Mouse (Mus musculus) CH12.LX (cell line): ENCODE measurements at regions not wholly inside any gene's neighbourhood (a gene's known extent, or its start where the extent isn't known, plus 50 kb on each side); places are given as distances from the start of the nearest gene placed in this dataset.

ENCODE experiments used
- DNase-seq: peaks from one replicate; pipeline ENCODE4 v3.0.0-alpha.2; 2013; ENCODE audit errors: extremely low read depth
- H3K27ac ChIP-seq: 2 replicates; pipeline ENCODE4 v1.5.1; 2012; ENCODE audit warnings: low read depth, mild to moderate bottlenecking, control low read depth, moderate library complexity; ENCODE audit not compliant: insufficient read depth
- H3K27me3 ChIP-seq: replicated peaks from 2 replicates; pipeline ENCODE3; 2012; ENCODE audit warnings: inconsistent platforms
- H3K36me3 ChIP-seq, 2 experiments: replicated peaks in 1 of 2; 2 replicates each; pipeline versions ENCODE3 to v1.6.1; 2012; ENCODE audit warnings: inconsistent platforms in 1 of 2, low read length in 1 of 2, mild to moderate bottlenecking in 1 of 2, mixed read lengths in 1 of 2, moderate library complexity in 1 of 2; ENCODE audit not compliant: control insufficient read depth in 1 of 2, insufficient read depth in 1 of 2
- H3K4me1 ChIP-seq, 2 experiments: 2 replicates each; pipeline ENCODE4 v1.6.1; 2012; ENCODE audit warnings: inconsistent platforms in 1 of 2, moderate library complexity in 1 of 2; ENCODE audit not compliant: insufficient read depth in 2 of 2, control insufficient read depth in 1 of 2
- H3K4me2 ChIP-seq: 2 replicates; pipeline ENCODE4 v1.6.1; 2012; ENCODE audit warnings: low read depth, mild to moderate bottlenecking, control low read depth; ENCODE audit not compliant: poor library complexity, insufficient read depth, severe bottlenecking
- H3K4me3 ChIP-seq, 3 experiments: fragments of 150-350 bp in 1 of 3; sonication (generic) in 1 of 3; replicated peaks in 1 of 3; 2 replicates each; pipeline versions ENCODE3 to v1.5.1; 2011 to 2012; ENCODE audit warnings: low read depth in 2 of 3, low read length in 2 of 3, mild to moderate bottlenecking in 2 of 3, moderate library complexity in 2 of 3, control low read depth in 1 of 3, improper control_type of control experiment in 1 of 3, inconsistent platforms in 1 of 3, mixed read lengths in 1 of 3; ENCODE audit not compliant: poor library complexity in 1 of 3
- H3K79me2 ChIP-seq: replicated peaks from 2 replicates; pipeline ENCODE4 v1.6.1; 2012; ENCODE audit warnings: mild to moderate bottlenecking, moderate library complexity; ENCODE audit not compliant: control insufficient read depth, poor library complexity, insufficient read depth, severe bottlenecking; ENCODE audit errors: extremely low read depth
- H3K9ac ChIP-seq: 2 replicates; pipeline ENCODE4 v1.6.1; 2012; ENCODE audit warnings: low read depth, mild to moderate bottlenecking, control low read depth, moderate library complexity; ENCODE audit not compliant: insufficient read depth
- H3K9me3 ChIP-seq: replicated peaks from 2 replicates; pipeline ENCODE3; 2012; ENCODE audit warnings: low read length, inconsistent platforms, mixed read lengths
- CHD1 ChIP-seq: IDR thresholded peaks from 2 replicates; pipeline ENCODE4 v1.6.1; 2012; ENCODE audit warnings: low read depth, low read length, improper control_type of control experiment, inconsistent platforms
- CHD2 ChIP-seq: IDR thresholded peaks from 2 replicates; pipeline ENCODE4 v1.6.1; 2011; ENCODE audit warnings: low read length, improper control_type of control experiment
- CTCF ChIP-seq, 2 experiments: IDR thresholded peaks in 1 of 2; conservative IDR thresholded peaks in 1 of 2; 2 replicates each; pipeline ENCODE4 v1.5.1; 2011 to 2012; ENCODE audit warnings: low read depth in 2 of 2, low read length in 2 of 2, improper control_type of control experiment in 1 of 2, inconsistent platforms in 1 of 2, mild to moderate bottlenecking in 1 of 2, moderate library complexity in 1 of 2
- EP300 ChIP-seq: IDR thresholded peaks from 2 replicates; pipeline ENCODE4 v1.6.1; 2011; ENCODE audit warnings: low read length, improper control_type of control experiment
- HCFC1 ChIP-seq: IDR thresholded peaks from 2 replicates; pipeline ENCODE4 v1.6.1; 2012; ENCODE audit warnings: low read depth, mild to moderate bottlenecking, inconsistent platforms, low read length, improper control_type of control experiment
- JUN ChIP-seq: IDR thresholded peaks from 2 replicates; pipeline ENCODE4 v1.6.1; 2011; ENCODE audit warnings: low read depth, mild to moderate bottlenecking, low read length, improper control_type of control experiment, moderate library complexity; ENCODE audit not compliant: insufficient read depth
- JUND ChIP-seq: conservative IDR thresholded peaks from 2 replicates; pipeline ENCODE4 v1.6.1; 2011; ENCODE audit warnings: low read depth, low read length, improper control_type of control experiment
- KAT2A ChIP-seq: IDR thresholded peaks from 2 replicates; pipeline ENCODE4 v1.6.1; 2012; ENCODE audit warnings: low read length, improper control_type of control experiment, inconsistent platforms; ENCODE audit not compliant: insufficient replicate concordance
- MAFK ChIP-seq: IDR thresholded peaks from 2 replicates; pipeline ENCODE4 v1.6.1; 2011; ENCODE audit warnings: low read length, improper control_type of control experiment; ENCODE audit not compliant: insufficient replicate concordance
- MAX ChIP-seq: IDR thresholded peaks from 2 replicates; pipeline ENCODE4 v1.6.1; 2011; ENCODE audit warnings: low read length, improper control_type of control experiment
- MAZ ChIP-seq: IDR thresholded peaks from 2 replicates; pipeline ENCODE4 v1.6.1; 2012; ENCODE audit warnings: low read depth, mild to moderate bottlenecking, inconsistent platforms, low read length, improper control_type of control experiment, moderate library complexity
- MEF2A ChIP-seq: IDR thresholded peaks from 2 replicates; pipeline ENCODE4 v1.6.1; 2014; ENCODE audit warnings: low read depth, mild to moderate bottlenecking, inconsistent platforms, low read length, improper control_type of control experiment, borderline replicate concordance
- MYC ChIP-seq: IDR thresholded peaks from 2 replicates; pipeline ENCODE4 v1.6.1; 2011; ENCODE audit warnings: low read depth, mild to moderate bottlenecking, improper control_type of control experiment, low read length
- NELFE ChIP-seq: IDR thresholded peaks from 2 replicates; pipeline ENCODE4 v1.6.1; 2011; ENCODE audit warnings: low read depth, low read length, improper control_type of control experiment
- NRF1 ChIP-seq: IDR thresholded peaks from 2 replicates; pipeline ENCODE4 v1.6.1; 2014; ENCODE audit warnings: low read depth, mild to moderate bottlenecking, inconsistent platforms, low read length, improper control_type of control experiment, moderate library complexity
- PAX5 ChIP-seq: IDR thresholded peaks from 2 replicates; pipeline ENCODE4 v1.6.1; 2012; ENCODE audit warnings: low read length, inconsistent platforms, mixed read lengths
- POLR2A ChIP-seq: IDR thresholded peaks from 2 replicates; pipeline ENCODE4 v1.6.1; 2011; ENCODE audit warnings: low read depth, mild to moderate bottlenecking, improper control_type of control experiment, low read length
- RAD21 ChIP-seq: IDR thresholded peaks from 2 replicates; pipeline ENCODE4 v1.6.1; 2011; ENCODE audit warnings: low read depth, mild to moderate bottlenecking, low read length, improper control_type of control experiment, moderate library complexity
- RCOR1 ChIP-seq: conservative IDR thresholded peaks from 2 replicates; pipeline ENCODE4 v1.6.1; 2012; ENCODE audit warnings: low read depth, mild to moderate bottlenecking, inconsistent platforms, low read length, improper control_type of control experiment
- TBP ChIP-seq: conservative IDR thresholded peaks from 2 replicates; pipeline ENCODE4 v1.6.1; 2011; ENCODE audit warnings: low read depth, low read length, improper control_type of control experiment
- USF1 ChIP-seq: IDR thresholded peaks from 2 replicates; pipeline ENCODE4 v1.6.1; 2014; ENCODE audit warnings: low read depth, mild to moderate bottlenecking, inconsistent platforms, low read length, improper control_type of control experiment
- ZC3H11A ChIP-seq: IDR thresholded peaks from 2 replicates; pipeline ENCODE4 v1.6.1; 2012; ENCODE audit warnings: low read depth, mild to moderate bottlenecking, inconsistent platforms, low read length, improper control_type of control experiment
- ZNF384 ChIP-seq: IDR thresholded peaks from 2 replicates; pipeline ENCODE4 v1.6.1; 2012; ENCODE audit warnings: low read depth, low read length, improper control_type of control experiment, inconsistent platforms
- dilution Hi-C: fragments of 300-500 bp; cut with MboI; formaldehyde crosslinking; loops from 2 replicates; pipeline ENCODE4 v1.14.3; 2020; ENCODE audit warnings: low sequenced_read_pairs; ENCODE audit not compliant: extremely low pct_unique_long_range_greater_than_20kb, extremely low pct_ligation_motif_present
- in situ Hi-C: fragments of 300-500 bp; cut with MboI; formaldehyde crosslinking; loops from 3 replicates; pipeline ENCODE4 v1.14.3; 2019; ENCODE audit warnings: low sequenced_read_pairs, low pct_ligation_motif_present, low pct_unique_long_range_greater_than_20kb, mixed read lengths

DNA sequence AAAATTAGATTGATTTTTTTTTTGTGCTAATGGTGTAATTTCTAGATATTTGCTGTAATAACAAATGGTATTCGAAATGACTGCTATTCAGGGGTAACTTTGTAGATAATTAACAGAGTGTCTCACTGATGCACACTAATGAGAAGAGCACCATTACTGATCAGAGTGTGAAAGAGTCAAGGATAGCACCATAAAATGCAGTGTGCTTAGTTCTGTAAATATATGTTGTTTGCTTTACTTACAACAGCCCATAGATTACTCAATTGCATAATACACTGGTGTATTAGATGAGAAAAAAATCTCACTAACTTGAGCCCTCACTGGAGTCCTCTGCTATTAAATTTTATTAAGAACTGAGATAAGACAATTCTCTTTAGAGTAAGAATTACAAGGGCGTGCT, 800.1 kb upstream of the Cited2 start:
- Histone ChIP-seq H3K36me3 (no peaks in the 10 kb centered on the region), H3K4me1 (no peaks in the 10 kb centered on the region), H3K9me3 (no peaks in the 10 kb centered on the region), H3K27ac (no peak overlapping the region), H3K79me2 (no peaks in the 10 kb centered on the region), H3K4me2 (no peak overlapping the region), H3K9ac (no peak overlapping the region)
- dilution Hi-C loops, result no loop called here
- in situ Hi-C loops, result no loop called here
- DNase-seq, result no peak
- TF ChIP-seq TBP, result no peak
- TF ChIP-seq PAX5, result no peak
- no peak for TF ChIP-seq RCOR1
- no peak for TF ChIP-seq MEF2A
- no peak for TF ChIP-seq CTCF (conservative IDR thresholded peaks at IDR 0.05 in 1 of 2, IDR thresholded peaks at IDR 0.05 in 1 of 2; ENCODE audit: low read depth in 2 of 2, low read length in 2 of 2)
- TF ChIP-seq HCFC1, result no peak
- TF ChIP-seq JUN, result no peak
- TF ChIP-seq USF1, result no peak
- no peak for TF ChIP-seq POLR2A
- TF ChIP-seq CHD1, result no peak
- TF ChIP-seq JUND, result no peak
- no peak for TF ChIP-seq MAZ
- TF ChIP-seq MAFK, result no peak
- no peak for TF ChIP-seq MYC
- TF ChIP-seq ZC3H11A, result no peak
- TF ChIP-seq NRF1, result no peak
- TF ChIP-seq MAX, result no peak
- TF ChIP-seq, all 38 proteins: peak for 0
- Histone ChIP-seq H3K27me3 (no peaks in the 10 kb centered on the region), H3K4me3 (no peak overlapping the region)

DNA sequence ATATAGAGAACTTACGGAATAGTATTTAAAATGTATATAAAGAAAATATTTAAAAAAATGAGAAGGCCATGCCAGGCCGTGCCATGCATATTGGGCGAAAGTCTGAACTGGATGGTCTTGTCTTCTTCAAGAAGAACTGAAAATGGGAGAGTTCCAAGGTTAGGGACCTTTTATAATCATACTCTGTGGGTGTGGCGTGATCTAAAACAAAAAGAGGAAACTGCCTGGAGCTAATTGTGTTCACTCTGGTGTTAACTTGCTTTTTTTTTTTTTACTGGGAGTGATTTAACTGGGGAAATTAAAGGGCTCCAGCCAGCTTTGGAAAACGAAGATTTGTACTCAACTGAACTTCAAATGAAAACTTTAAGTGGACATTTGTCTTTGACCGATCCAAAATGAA, 799.2 kb upstream of the Cited2 start:
- Histone ChIP-seq H3K79me2 (no peaks in the 10 kb centered on the region), H3K27me3 (no peaks in the 10 kb centered on the region), H3K27ac (no peak overlapping the region), H3K36me3 (no peaks in the 10 kb centered on the region), H3K4me2 (no peak overlapping the region), H3K4me1 (no peaks in the 10 kb centered on the region), H3K9ac (no peak overlapping the region), H3K4me3 (no peak overlapping the region), H3K9me3 (no peaks in the 10 kb centered on the region)
- dilution Hi-C loops (no loop called here), in situ Hi-C loops (no loop called here)
- TF ChIP-seq CHD2 (no peak), MAZ (no peak), RAD21 (no peak), ZNF384 (no peak; the same call in 1 of the 2 replicates), KAT2A (no peak), JUN (no peak), NELFE (no peak), PAX5 (no peak), EP300 (no peak), NRF1 (no peak)
- DNase-seq, result no peak
